Mouse (Mus musculus) frontal cortex, adult (tissue): ENCODE measurements around the gene 2610008E11Rik.
"Not testable (repeated sequence)": the region's sequence is repeated elsewhere in the genome, so short reads cannot be mapped to it uniquely, and the experiment has no call there.

Experiments used
- ATAC-seq: cut with Nextera tagmentation; 2 replicates; pipeline ENCODE4 v1.9.2; 2017; ENCODE audit warnings: mild to moderate bottlenecking, moderate library complexity, mixed read lengths; ENCODE audit not compliant: low TSS enrichment

The 2610008E11Rik gene

DNA sequence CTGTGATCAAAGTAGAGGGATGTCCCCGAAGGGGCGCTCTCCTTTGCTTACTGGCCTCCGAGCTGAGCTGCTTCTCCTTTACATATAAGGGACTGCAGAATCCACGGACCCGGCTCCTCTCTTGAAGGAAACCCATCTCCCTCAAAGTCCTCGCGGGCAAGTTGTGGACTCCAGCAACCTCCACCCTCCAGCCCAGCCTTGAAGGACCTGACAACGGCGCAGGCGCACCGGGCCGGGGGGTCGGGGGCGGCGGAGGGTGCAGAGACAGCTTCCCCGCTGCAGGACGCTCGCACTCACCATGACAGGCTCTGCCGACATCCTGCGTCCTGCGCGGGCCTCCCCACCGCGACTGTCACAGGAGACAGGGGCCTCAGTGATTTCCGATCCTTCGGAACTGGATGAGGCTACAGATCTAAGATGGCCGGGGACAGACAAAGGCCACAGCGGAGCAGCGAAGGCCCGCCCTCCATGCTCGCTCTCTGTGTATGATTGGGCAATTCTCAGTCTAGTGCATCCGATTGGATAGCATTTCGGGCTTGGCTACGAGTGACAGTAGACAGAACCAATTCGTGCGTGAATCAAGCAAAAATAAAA is at the start of gene 2610008E11Rik:
TSS of gene 2610008E11Rik (minus strand) at position 440 of the 594 bp plus-strand sequence.
- peak; percentile 100 for ATAC-seq

- ATAC-seq = peak; percentile 64
Observed at GRCm38 (mm10) chr10:79116125-79116849, 18.9 kb upstream of the 2610008E11Rik start.

DNA sequence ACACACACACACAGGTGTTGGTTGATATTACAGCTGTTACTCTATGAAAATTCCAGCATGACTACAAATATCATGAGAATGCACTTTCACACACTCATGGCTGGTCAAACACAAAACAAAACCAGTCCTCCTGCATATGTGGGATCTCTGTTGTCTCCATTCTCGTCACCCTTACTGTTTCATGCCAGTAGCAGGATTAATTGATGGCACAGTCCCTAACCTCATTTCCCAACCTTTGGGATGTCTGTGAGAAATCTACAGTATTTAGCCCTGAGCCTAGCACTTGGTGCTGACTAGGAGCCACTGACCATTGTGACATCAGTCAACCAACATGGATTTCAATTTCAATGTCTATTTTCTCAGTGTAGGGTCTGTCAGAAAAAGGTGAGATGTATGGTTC is 17.7 kb upstream of the 2610008E11Rik start:
- ATAC-seq = no peak

DNA sequence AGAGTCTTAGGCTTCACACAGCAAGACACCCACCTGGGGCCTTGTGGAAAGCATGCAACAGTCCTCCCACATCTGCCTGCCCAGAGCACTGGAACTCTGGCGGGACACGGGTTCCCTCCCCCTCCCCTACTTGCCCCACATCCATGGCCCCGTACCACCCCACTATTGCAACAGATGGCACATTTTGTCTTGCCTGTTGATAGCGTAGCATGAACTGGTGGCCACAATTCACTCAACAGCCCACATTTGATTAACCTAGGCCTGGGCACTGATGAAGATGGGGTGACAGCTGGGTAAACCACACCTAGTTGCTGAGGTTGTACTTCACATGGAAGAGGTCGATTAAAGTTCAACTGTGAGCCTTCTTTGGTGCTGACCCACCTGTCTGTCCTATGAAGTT is 13.1 kb upstream of the 2610008E11Rik start:
- ATAC-seq = no peak

- ATAC-seq = no peak
Observed at GRCm38 (mm10) chr10:79109156-79109555, 11.8 kb upstream of the 2610008E11Rik start.

- no peak for ATAC-seq
Observed at GRCm38 (mm10) chr10:79107531-79107930, 10.1 kb upstream of the 2610008E11Rik start.

- ATAC-seq = no peak
Observed at GRCm38 (mm10) chr10:79106325-79107282, 9.2 kb upstream of the 2610008E11Rik start.

DNA sequence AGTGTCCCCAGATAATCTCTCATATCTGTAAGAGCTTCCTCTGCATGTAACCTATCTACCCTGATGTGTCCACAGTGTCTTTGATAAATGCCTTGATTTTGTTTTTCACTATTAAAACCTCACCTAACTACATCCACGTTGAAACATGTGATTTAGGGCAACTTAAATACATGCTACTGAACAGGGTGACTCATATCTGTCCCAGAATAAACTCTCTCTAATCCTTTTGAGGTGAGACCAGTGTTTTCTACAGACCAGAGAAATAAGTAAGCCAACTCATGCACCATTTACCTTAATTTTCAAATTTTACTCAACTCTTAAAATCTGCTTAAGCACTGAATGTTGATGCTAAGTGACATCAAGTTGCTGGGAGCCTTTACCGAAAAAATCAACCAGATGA is 694 bp downstream of the 2610008E11Rik start:
- no peak for ATAC-seq

DNA sequence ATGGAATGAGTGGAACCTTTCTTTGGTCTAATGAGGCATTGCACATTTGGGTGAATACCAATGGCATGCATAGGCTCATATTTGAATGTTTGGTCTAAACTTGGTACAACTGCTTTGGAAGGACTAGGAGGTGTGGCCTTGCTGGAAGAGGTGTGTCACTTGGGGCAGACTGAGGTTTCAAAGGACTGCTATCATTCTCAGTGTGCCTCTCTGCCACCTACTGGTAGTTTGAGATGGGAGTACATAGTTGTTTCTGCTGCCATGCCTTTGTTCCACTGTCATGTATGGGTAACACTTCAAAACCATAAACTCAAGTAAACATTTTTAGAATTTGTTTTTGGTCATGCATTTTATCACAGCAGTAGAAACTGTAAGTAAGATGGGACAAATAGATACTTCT is 5.7 kb downstream of the 2610008E11Rik start:
- no peak for ATAC-seq

- peak; percentile 64 for ATAC-seq
Observed at GRCm38 (mm10) chr10:79089000-79089399, 8.4 kb downstream of the 2610008E11Rik start.

- ATAC-seq = no peak
Observed at GRCm38 (mm10) chr10:79086577-79086976, 10.8 kb downstream of the 2610008E11Rik start.

DNA sequence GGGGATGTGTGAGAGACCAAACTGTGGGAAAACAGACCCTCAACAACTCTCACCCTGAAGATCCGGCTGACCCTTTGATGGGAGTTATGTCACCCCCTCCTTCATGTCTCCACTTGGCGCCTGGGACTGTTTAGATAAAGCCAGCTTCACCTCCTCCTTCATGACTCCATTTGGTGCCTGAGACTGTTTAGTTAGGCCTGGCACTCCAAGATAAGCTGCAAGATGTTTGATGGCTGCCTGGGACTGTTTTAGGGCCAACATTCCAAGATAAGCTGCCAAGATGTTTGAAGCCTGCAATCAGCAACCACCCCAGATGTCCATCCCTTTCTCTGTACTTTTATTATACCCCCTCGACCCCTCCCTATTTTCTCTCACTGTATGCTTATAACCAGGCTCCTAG is 40.0 kb downstream of the 2610008E11Rik start:
- not testable (repeated sequence) for ATAC-seq

GRCm38 (mm10) chr10:79042457-79042856 is 54.9 kb downstream of the 2610008E11Rik start:
- not testable (repeated sequence) for ATAC-seq

- no peak for ATAC-seq
Observed at GRCm38 (mm10) chr10:79028441-79028840, 69.0 kb downstream of the 2610008E11Rik start, which contains the start of gene Olfr57. TSS of gene Olfr57 (plus strand) at chr10:79028741.
